Mouse (Mus musculus) neutrophil, adult 59 days (primary cell): Measurements from ENCODE around the gene Hist1h2bh. TPM values are rescaled to one million over a fixed set of nuclear protein-coding genes. Genes with fewer than 3 reads are reported as not detected.

Source experiments
- total RNA-seq, 2 experiments: library from RNA; stranded (reverse); gene quantifications; 1 replicate in 1 of 2; 2 replicates in 1 of 2; pipeline ENCODE4 v1.2.4; 2023

The Hist1h2bh gene
- total RNA-seq, 2 experiments from 2014 or later = 133 to 136 TPM

Other genes starting within 250 kb of the Hist1h2bh start
- gene Zfp322a, start 174.2 kb downstream of the Hist1h2bh start, total RNA-seq = 1 to 10 TPM; 9.4 to 9.9 TPM
- 10 to 100 TPM in 1 of 2 experiments, 1 to 10 TPM in 1; 8.7 to 10.1 TPM for gene Abt1, start 119.5 kb downstream of the Hist1h2bh start, total RNA-seq
- gene Btn1a1, start 77.5 kb downstream of the Hist1h2bh start, total RNA-seq = under 1 TPM; 0.11 to 0.29 TPM
- not detected for gene Btn2a2, start 54.5 kb downstream of the Hist1h2bh start, total RNA-seq
- 1,000 to 10,000 TPM; 1,672 to 1,684 TPM for gene Hist1h4h, start 12.3 kb downstream of the Hist1h2bh start, total RNA-seq
- gene Hist1h2af, start 9.5 kb downstream of the Hist1h2bh start, total RNA-seq = 1,000 to 10,000 TPM; 1,080 to 1,089 TPM
- gene Hist1h3g, start 8.0 kb downstream of the Hist1h2bh start, total RNA-seq = 100 to 1,000 TPM; 354 to 358 TPM
- 100 to 1,000 TPM; 457 to 468 TPM for gene Hist1h3f, start 660 bp upstream of the Hist1h2bh start, total RNA-seq
- 1,000 to 10,000 TPM; 2,366 to 2,514 TPM for gene Hist1h4f, start 8.3 kb upstream of the Hist1h2bh start, total RNA-seq
- 100 to 1,000 TPM; 108 to 121 TPM for gene Hist1h1d, start 9.9 kb upstream of the Hist1h2bh start, total RNA-seq
- 100 to 1,000 TPM; 839 to 947 TPM for gene Hist1h3e, start 19.0 kb upstream of the Hist1h2bh start, total RNA-seq
- gene Hist1h2ae, start 27.8 kb upstream of the Hist1h2bh start, total RNA-seq = 100 to 1,000 TPM; 191 to 199 TPM
- 1,000 to 10,000 TPM; 1,545 to 1,845 TPM for gene Hist1h2bg, start 28.0 kb upstream of the Hist1h2bh start, total RNA-seq
- gene Hist1h2bf, start 30.8 kb upstream of the Hist1h2bh start, total RNA-seq = 1,000 to 10,000 TPM; 1,042 to 1,254 TPM
- gene Hist1h2ad, start 31.0 kb upstream of the Hist1h2bh start, total RNA-seq = 100 to 1,000 TPM; 115 to 121 TPM
- 100 to 1,000 TPM; 147 to 159 TPM for gene Hist1h3d, start 32.4 kb upstream of the Hist1h2bh start, total RNA-seq
- 100 to 1,000 TPM; 726 to 742 TPM for gene Hist1h4d, start 38.2 kb upstream of the Hist1h2bh start, total RNA-seq
- 100 to 1,000 TPM; 103 to 111 TPM for gene Hist1h2be, start 77.7 kb upstream of the Hist1h2bh start, total RNA-seq
- gene Hist1h1e, start 79.2 kb upstream of the Hist1h2bh start, total RNA-seq = 100 to 1,000 TPM; 779 TPM
- gene Hist1h2ac, start 140.6 kb upstream of the Hist1h2bh start, total RNA-seq = 10 to 100 TPM; 48.0 to 51.5 TPM
- 100 to 1,000 TPM in 1 of 2 experiments, 10 to 100 TPM in 1; 97.4 to 109 TPM for gene Hist1h2bc, start 140.8 kb upstream of the Hist1h2bh start, total RNA-seq
- gene Hist1h1t, start 152.4 kb upstream of the Hist1h2bh start, total RNA-seq = 1 to 10 TPM in 1 of 2 experiments, under 1 TPM in 1; 0.86 to 1.1 TPM
- 100 to 1,000 TPM; 391 to 419 TPM for gene Hist1h4c, start 155.1 kb upstream of the Hist1h2bh start, total RNA-seq
- 1 to 10 TPM; 4.2 to 6.6 TPM for gene Hfe, start 167.5 kb upstream of the Hist1h2bh start, total RNA-seq
- 1,000 to 10,000 TPM; 1,619 to 1,663 TPM for gene Hist1h1c, start 195.4 kb upstream of the Hist1h2bh start, total RNA-seq
- gene Hist1h3c, start 202.2 kb upstream of the Hist1h2bh start, total RNA-seq = 100 to 1,000 TPM; 617 to 658 TPM
- 100 to 1,000 TPM; 868 to 875 TPM for gene Hist1h2bb, start 203.3 kb upstream of the Hist1h2bh start, total RNA-seq
- gene Hist1h2ab, start 207.7 kb upstream of the Hist1h2bh start, total RNA-seq = 1,000 to 10,000 TPM; 1,294 to 1,569 TPM
- 1,000 to 10,000 TPM; 1,352 to 1,548 TPM for gene Hist1h3b, start 208.9 kb upstream of the Hist1h2bh start, total RNA-seq
- 100 to 1,000 TPM; 569 to 600 TPM for gene Hist1h4b, start 213.6 kb upstream of the Hist1h2bh start, total RNA-seq
- 100 to 1,000 TPM; 541 to 562 TPM for gene Hist1h4a, start 217.8 kb upstream of the Hist1h2bh start, total RNA-seq
- gene Hist1h3a, start 219.0 kb upstream of the Hist1h2bh start, total RNA-seq = 1,000 to 10,000 TPM in 1 of 2 experiments, 100 to 1,000 TPM in 1; 878 to 1,040 TPM
- 100 to 1,000 TPM; 455 to 460 TPM for gene Hist1h1a, start 220.3 kb upstream of the Hist1h2bh start, total RNA-seq
- gene Trim38, start 226.5 kb upstream of the Hist1h2bh start, total RNA-seq = not detected